Mouse (Mus musculus): ENCODE results near the gene Tcf7l1. TPM values are rescaled to one million over a fixed set of nuclear protein-coding genes. Genes with fewer than 3 reads are reported as not detected.

Tcf7l1 gene
- total RNA-seq, 2 experiments from 2014 or later: 4.1 to 5.3 TPM

- intact Hi-C loops (cut with DNase I): no loop called here
- DNase-seq: no peak
Observed at GRCm38 (mm10) chr6:72600771-72601170, 188.3 kb downstream of the Tcf7l1 start.

DNA sequence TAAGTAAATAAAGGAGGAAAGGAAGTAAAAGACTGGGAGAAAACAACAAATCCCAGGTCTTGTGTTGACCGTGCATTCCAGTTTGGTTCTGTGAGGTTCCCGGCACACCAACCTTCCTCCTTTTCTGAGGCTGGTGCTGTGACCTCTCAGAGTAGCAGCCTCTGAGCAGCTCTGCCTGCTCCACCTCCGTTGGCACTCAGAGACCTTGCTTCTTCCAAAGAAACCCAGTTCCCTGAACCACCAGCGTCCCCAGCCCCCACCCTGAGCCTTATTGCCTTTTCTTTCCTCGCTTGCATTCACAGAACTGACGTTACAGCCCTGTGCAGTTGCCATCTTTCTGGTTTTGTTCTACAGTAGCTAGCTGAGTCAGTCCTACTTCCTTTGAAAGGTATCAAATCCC is 188.8 kb downstream of the Tcf7l1 start:
- no peak for DNase-seq
- intact Hi-C loops (cut with DNase I): no loop called here

DNA sequence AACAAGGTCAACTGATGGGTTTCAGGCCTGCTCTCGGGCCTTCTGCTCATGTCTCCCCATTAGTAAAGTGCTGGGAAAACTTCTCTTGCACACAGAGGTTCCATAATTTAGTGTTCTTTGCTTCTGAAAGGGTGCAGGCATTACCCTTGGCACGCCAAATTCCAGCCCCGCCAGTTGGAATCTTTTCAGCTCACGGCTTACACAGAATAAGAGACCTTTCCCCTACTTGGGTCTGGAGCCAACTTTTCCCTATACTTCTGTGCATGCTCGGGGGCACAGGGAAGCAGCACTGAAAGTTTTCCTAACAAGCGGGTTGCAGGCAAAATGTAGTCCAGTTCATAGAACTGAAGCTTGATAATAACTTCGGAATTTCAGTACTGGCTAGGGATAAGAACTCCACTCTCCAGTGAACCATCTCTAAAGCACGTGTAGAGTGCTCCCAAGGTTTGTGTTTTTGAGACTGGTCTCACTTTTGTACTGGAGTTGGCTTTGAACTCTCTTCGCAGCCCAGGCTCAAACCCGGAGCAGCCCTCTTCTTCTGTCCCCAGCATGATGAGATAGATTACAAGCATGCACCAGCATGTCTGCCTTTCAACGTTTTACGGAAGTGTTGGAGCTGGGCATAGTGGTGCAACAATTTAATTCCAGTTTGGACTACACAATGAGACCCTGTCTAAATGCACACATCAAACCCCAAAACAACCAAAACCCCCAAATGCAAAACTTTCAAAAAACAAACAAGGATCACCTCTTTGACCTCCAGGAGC is 190.1 kb downstream of the Tcf7l1 start:
- intact Hi-C loops (cut with DNase I): no loop called here
- peak; percentile 45 for DNase-seq

- peak; percentile 88 for DNase-seq
- intact Hi-C loops (cut with DNase I): no loop called here
Observed at GRCm38 (mm10) chr6:72597956-72598753, 190.9 kb downstream of the Tcf7l1 start, which contains the start of the genes Elmod3 and Retsat. Gene Elmod3, minus strand, starts transcription at chr6:72598413. Gene Retsat, plus strand, starts transcription at chr6:72598475.

GRCm38 (mm10) chr6:72597083-72597874 is 191.8 kb downstream of the Tcf7l1 start:
- peak; percentile 16 for DNase-seq
- intact Hi-C loops (cut with DNase I): no loop called here

DNA sequence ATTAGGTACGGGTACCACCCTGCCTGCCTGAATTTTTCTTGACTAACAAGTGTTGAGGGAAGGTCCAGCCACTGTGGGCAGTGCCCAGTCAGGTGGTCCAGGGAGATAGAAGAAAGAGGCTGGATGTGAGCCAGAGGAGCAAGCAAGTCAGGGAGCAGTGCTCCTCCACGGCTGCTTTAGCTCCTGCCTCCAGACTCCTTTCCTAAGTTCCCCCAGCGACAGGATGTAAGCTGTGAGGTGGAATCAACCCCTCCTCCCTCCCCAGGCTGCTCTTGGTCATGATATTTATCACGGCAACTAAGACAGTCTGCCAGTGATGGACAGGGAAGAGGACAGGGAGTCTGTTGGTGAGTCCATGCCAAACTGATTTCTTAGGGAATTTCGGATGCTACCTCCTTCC is 195.1 kb downstream of the Tcf7l1 start:
- no peak for DNase-seq
- intact Hi-C loops (cut with DNase I): no loop called here

DNA sequence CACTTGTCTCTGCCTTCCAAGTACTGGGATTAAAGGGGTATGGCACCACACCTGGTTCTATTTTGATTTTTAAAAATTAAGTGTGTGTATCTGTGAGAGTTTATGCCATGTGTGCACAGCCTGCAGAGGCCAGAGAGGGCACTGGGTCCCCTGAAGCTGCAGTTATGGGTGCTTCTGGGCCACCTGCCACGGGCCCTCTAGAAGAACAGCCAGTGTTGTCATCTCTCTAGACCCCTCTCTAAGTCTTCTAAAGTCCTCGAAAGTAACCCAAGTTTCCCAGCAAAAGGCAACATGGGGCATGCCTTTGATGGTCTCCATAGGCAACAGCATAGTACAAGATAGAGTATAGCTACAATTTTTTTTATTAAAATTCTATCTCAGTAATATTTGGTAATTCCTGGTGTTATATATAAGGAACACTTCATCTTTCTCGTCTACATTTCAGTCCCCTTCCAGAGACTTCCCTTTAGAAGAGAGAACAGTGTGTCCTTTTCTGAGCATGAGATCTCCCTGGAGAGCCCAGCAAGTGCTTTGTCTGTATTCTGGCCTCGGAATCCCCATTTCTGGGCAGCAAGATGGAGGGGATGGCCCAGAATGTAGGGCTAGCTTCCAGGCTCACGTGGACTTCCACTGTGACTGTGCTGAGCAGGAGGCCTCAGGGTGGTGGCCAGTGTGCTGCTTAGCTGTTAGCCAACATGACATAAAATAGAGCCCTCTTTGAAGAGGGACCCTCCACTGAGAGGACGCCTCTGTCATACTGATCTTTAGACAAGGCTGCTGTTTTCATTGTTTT is 195.8 kb downstream of the Tcf7l1 start:
- intact Hi-C loops (cut with DNase I): no loop called here
- DNase-seq: no peak

- intact Hi-C loops (cut with DNase I): no loop called here
Observed at GRCm38 (mm10) chr6:72590111-72590510, 198.9 kb downstream of the Tcf7l1 start.

GRCm38 (mm10) chr6:72588307-72588706 is 200.7 kb downstream of the Tcf7l1 start:
- intact Hi-C loops (cut with DNase I): no loop called here
- no peak for DNase-seq

More at GRCm38 (mm10) chr6:72590111-72590510, 198.9 kb downstream of the Tcf7l1 start:
- DNase-seq: no peak

- no peak for DNase-seq
- intact Hi-C loops (cut with DNase I): no loop called here
Observed at GRCm38 (mm10) chr6:72586701-72587100, 202.4 kb downstream of the Tcf7l1 start.

- intact Hi-C loops (cut with DNase I): no loop called here
- no peak for DNase-seq
Observed at GRCm38 (mm10) chr6:72584154-72584553, 204.9 kb downstream of the Tcf7l1 start.

DNA sequence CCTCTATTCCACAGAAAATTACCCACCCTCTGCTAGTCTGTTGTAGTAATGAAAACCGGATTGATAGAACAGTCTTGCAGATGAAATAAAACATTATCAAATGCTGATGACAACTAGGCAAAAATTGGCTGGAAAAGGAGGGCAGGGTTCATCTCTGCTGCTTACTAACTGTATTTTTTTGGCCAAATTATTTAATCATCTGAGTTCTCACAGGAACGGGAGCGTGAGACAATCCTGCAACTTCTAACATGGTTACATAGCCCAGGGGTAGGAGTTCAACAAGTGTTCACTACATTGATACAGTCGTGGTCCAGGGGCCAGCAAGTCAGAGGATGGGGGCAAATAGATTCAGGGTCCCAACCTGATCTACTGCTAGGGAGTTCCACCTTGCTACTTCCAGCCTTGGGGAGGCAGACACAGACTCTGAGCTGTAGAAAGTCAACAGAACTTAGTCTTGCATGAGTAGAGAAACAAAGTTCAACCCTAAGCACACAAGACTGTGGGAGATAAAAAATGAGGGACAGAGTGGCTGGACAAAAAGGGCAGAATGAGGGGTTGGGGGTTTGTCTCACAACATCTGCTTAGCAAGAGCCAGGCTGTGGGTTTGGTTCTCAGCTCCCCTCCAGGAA is 205.7 kb downstream of the Tcf7l1 start:
- intact Hi-C loops (cut with DNase I): no loop called here
- no peak for DNase-seq

DNA sequence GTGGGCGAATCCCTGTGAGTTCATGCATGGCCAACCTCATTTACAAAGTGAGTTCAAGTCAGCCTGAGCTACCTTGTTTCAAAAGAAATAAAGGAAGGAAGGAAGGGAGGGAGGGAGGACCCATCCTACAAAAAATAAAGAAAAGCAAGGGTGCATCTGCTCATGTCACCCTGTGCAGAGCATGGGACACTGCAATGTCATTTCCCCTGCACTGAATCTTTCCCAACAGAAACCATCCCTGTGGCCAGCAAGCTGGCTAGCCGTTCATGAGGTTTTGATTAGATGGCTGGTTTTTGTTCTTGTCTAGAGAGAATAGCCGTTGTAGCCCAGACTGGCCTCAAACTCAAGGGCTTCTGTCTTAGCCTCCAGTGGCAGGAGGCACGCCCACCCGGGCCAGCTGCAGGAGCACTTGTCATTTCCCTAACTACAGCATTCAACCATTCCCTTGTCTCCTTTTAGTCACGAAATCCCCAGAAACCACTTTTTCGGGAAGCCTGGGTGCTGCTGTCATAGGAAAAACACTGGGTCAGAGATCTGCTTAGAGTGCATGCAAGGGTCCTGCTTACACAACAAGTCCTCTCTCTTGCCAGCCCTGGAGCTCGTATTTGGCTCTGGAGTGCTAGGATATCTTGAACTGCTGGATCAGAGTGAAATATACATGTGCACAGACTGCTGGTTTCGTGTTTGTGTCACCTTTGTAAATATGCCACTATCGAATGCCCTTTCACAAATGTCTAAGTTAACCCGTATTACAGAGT is 207.2 kb downstream of the Tcf7l1 start:
- intact Hi-C loops (cut with DNase I): no loop called here

More for the DNA sequence above, 207.2 kb downstream of the Tcf7l1 start:
- no peak for DNase-seq

Other genes starting within 250 kb of the Tcf7l1 start
- gene Capg, start 244.9 kb downstream of the Tcf7l1 start, total RNA-seq (2021): 1 to 10 TPM; 2.1 to 3.4 TPM
- gene Elmod3, start 190.8 kb downstream of the Tcf7l1 start, total RNA-seq (2021): 10 to 100 TPM; 11.9 to 12.1 TPM
- 10 to 100 TPM; 16.3 to 20.3 TPM for gene Retsat, start 190.8 kb downstream of the Tcf7l1 start, total RNA-seq (2021)
- gene Tgoln1, start 172.3 kb downstream of the Tcf7l1 start, total RNA-seq (2021): 10 to 100 TPM; 29.7 to 30.3 TPM
- gene Kcmf1, start 110.7 kb upstream of the Tcf7l1 start, total RNA-seq (2021): 10 to 100 TPM; 68.4 to 73.0 TPM
- 1,000 to 10,000 TPM; 2,786 to 2,903 TPM for gene Tmsb10, start 169.5 kb upstream of the Tcf7l1 start, total RNA-seq (2021)

Measured in left cerebral cortex, postnatal 4 days (tissue).